Mouse (Mus musculus) testis, adult 2 months (tissue): ENCODE measurements around the gene Emc3.

Experiments
- CTCF ChIP-seq: fragments of 200-500 bp; IDR thresholded peaks from 2 replicates; pipeline ENCODE4 v1.5.1; 2012; ENCODE audit warnings: low read depth, mild to moderate bottlenecking, inconsistent platforms, low read length, moderate library complexity; ENCODE audit not compliant: control insufficient read depth, insufficient read depth, insufficient replicate concordance
- POLR2A ChIP-seq: fragments of 200-500 bp; IDR thresholded peaks from 2 replicates; pipeline ENCODE4 v1.6.1; 2012; ENCODE audit warnings: low read depth, mild to moderate bottlenecking, inconsistent platforms, low read length, moderate library complexity; ENCODE audit not compliant: control insufficient read depth

- no peak for TF ChIP-seq POLR2A
- TF ChIP-seq CTCF, result no peak
Observed at GRCm38 (mm10) chr6:113495071-113495675, 36.3 kb downstream of the Emc3 start.
